Mouse (Mus musculus): ENCODE measurements around the gene Gphb5. TPM values are rescaled to one million over a fixed set of nuclear protein-coding genes. Genes with fewer than 3 reads are reported as not detected.
"Not testable (repeated sequence)": the region's sequence is repeated elsewhere in the genome, so short reads cannot be mapped to it uniquely, and the experiment has no call there.

Gene Gphb5
- polyA plus RNA-seq, 1 experiment = not detected

- no peaks in the 10 kb centered on the region for H3K27me3 ChIP-seq (ENCODE audit: control insufficient read depth, insufficient read depth, low read length)
- 0 out of 2 replicates have a peak, but pooled peaks cover 3% of the 10 kb centered on the region for H3K4me1 ChIP-seq (ENCODE audit: control insufficient read depth, insufficient read depth, low read length)
- WGBS = 66% methylated on average over 14 of the region's 14 CpGs
- H3K4me3 ChIP-seq (replicated peaks; ENCODE audit: insufficient read depth, low read depth, low read length) = no peak overlapping the region
- no peak overlapping the region for H3K27ac ChIP-seq (ENCODE audit: insufficient read depth, low read length)
- no peak for TF ChIP-seq CTCF (IDR thresholded peaks at IDR 0.05; ENCODE audit: borderline replicate concordance, insufficient read depth, low read depth, low read length)
- DNase-seq = no peak
These were observed 33.4 kb upstream of the Gphb5 start for GRCm38 (mm10) chr12:75450011-75450410.

GRCm38 (mm10) chr12:75449475-75449966 lies 32.9 kb upstream of the Gphb5 start:
- WGBS = 65% methylated on average over 6 of the region's 6 CpGs

GRCm38 (mm10) chr12:75448921-75449320 lies 32.3 kb upstream of the Gphb5 start:
- H3K4me1 ChIP-seq (ENCODE audit: control insufficient read depth, insufficient read depth, low read length) = 0 out of 2 replicates have a peak, but pooled peaks cover 3% of the 10 kb centered on the region
- no peaks in the 10 kb centered on the region for H3K27me3 ChIP-seq (ENCODE audit: control insufficient read depth, insufficient read depth, low read length)
- H3K27ac ChIP-seq (ENCODE audit: insufficient read depth, low read length) = no peak overlapping the region
- DNase-seq = no peak
- H3K4me3 ChIP-seq (replicated peaks; ENCODE audit: insufficient read depth, low read depth, low read length) = no peak overlapping the region
- 32% methylated on average over 5 of the region's 5 CpGs for WGBS
- no peak for TF ChIP-seq POLR2A (IDR thresholded peaks at IDR 0.05; ENCODE audit: borderline replicate concordance, insufficient read depth, low read length)
- no peak for TF ChIP-seq CTCF (IDR thresholded peaks at IDR 0.05; ENCODE audit: borderline replicate concordance, insufficient read depth, low read depth, low read length)

More at GRCm38 (mm10) chr12:75449475-75449966, 32.9 kb upstream of the Gphb5 start:
- 0 out of 2 replicates have a peak, but pooled peaks cover 3% of the 10 kb centered on the region for H3K4me1 ChIP-seq (ENCODE audit: control insufficient read depth, insufficient read depth, low read length)
- no peak for DNase-seq
- H3K27me3 ChIP-seq (ENCODE audit: control insufficient read depth, insufficient read depth, low read length) = no peaks in the 10 kb centered on the region
- no peak overlapping the region for H3K4me3 ChIP-seq (replicated peaks; ENCODE audit: insufficient read depth, low read depth, low read length)
- no peak for TF ChIP-seq POLR2A (IDR thresholded peaks at IDR 0.05; ENCODE audit: borderline replicate concordance, insufficient read depth, low read length)
- peak; percentile 31; the same call in 1 of the 2 replicates for TF ChIP-seq CTCF (IDR thresholded peaks at IDR 0.05; ENCODE audit: borderline replicate concordance, insufficient read depth, low read depth, low read length)
- H3K27ac ChIP-seq (ENCODE audit: insufficient read depth, low read length) = no peak overlapping the region

DNA sequence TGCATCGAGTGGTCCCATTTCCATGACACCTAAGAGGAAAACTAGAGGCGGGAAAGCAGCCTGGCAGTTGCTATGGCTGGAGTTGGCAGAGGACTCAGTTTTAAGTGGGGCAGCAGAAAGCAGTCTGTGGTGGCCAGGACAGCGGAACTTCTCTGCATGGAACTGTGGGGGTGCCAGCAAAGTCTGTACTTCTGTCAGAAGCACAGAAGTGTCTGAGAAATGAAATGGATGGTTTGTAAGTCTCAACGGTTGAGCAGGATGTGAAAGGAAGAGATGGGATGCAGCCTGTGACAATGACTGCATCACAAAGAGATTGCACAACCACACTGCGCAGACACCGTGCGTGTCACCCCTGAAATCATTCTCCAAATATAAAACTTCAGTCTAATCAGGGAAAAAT lies 29.7 kb upstream of the Gphb5 start:
- H3K4me3 ChIP-seq (replicated peaks; ENCODE audit: insufficient read depth, low read depth, low read length) = no peak overlapping the region
- 0 out of 2 replicates have a peak, but pooled peaks cover 3% of the 10 kb centered on the region for H3K4me1 ChIP-seq (ENCODE audit: control insufficient read depth, insufficient read depth, low read length)
- DNase-seq = peak in 1 of 2 experiments; percentile 20
- H3K27ac ChIP-seq (ENCODE audit: insufficient read depth, low read length) = no peak overlapping the region
- H3K27me3 ChIP-seq (ENCODE audit: control insufficient read depth, insufficient read depth, low read length) = no peaks in the 10 kb centered on the region
- WGBS = 54% methylated on average over 7 of the region's 7 CpGs
- no peak for TF ChIP-seq CTCF (IDR thresholded peaks at IDR 0.05; ENCODE audit: borderline replicate concordance, insufficient read depth, low read depth, low read length)
- no peak for TF ChIP-seq POLR2A (IDR thresholded peaks at IDR 0.05; ENCODE audit: borderline replicate concordance, insufficient read depth, low read length)

DNA sequence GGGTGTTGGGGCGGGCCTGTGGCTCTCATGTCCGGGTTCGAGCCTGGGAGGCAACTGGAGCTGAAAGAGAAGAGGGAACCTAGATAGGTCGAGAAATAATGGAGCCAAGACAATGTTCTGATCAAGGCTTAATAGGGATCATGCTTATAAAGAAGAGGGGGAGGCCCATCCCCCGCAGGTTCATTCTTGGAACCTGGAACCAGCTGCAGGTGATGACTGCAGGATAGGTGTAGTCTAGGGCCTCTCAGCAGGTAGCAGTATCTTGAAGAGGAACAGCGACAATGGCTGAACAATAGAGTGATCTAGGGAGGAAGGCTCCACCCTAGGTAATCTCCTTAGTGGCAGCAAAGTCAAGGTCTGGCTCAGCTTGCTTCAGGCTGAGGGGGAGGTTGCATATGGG lies 15.8 kb upstream of the Gphb5 start:
- 79% methylated on average over 6 of the region's 6 CpGs for WGBS
- H3K27me3 ChIP-seq (ENCODE audit: control insufficient read depth, insufficient read depth, low read length); H3K4me3 ChIP-seq (replicated peaks; ENCODE audit: insufficient read depth, low read depth, low read length); H3K27ac ChIP-seq (ENCODE audit: insufficient read depth, low read length); DNase-seq; H3K4me1 ChIP-seq (ENCODE audit: control insufficient read depth, insufficient read depth, low read length): not testable (repeated sequence)

DNA sequence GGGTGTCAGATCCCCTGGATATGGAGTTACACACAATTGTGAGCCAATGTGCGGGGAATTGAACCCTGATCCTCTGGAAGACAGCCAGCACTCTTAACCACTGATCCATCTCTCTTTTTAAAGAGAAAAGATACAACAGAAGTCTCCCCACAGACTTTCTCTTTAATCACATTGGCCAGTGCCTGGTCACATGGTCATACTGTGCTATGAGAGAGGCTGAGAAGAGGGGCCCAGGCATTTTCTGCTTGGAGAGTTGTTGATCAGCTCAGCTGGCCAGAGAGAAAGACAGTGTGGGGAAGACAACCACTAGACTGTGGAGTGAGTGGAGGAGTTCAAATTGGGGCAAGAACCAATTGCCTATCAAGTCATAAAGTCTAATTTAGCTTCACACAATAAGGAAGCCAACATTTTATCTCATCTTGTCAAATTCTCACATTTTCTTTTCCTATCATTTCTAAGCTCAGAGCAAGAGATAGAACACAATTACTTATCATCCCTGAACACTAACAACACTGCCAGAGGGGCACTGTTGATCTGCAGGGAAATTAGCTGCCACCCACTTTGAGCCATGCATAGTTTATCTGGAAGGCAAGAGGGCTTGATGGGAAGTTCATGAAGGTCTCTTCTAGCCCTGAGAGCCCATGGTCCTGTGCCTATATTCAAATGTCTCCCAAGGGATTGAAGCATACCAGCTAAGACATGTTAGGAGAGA lies 13.3 kb upstream of the Gphb5 start:
- 76% methylated on average over 1 of the region's 1 CpGs for WGBS
- H3K27me3 ChIP-seq (ENCODE audit: control insufficient read depth, insufficient read depth, low read length) = no peaks in the 10 kb centered on the region
- H3K4me3 ChIP-seq (replicated peaks; ENCODE audit: insufficient read depth, low read depth, low read length) = no peak overlapping the region
- no peak for DNase-seq
- no peaks in the 10 kb centered on the region for H3K4me1 ChIP-seq (ENCODE audit: control insufficient read depth, insufficient read depth, low read length)
- no peak for TF ChIP-seq CTCF (IDR thresholded peaks at IDR 0.05; ENCODE audit: borderline replicate concordance, insufficient read depth, low read depth, low read length)
- TF ChIP-seq POLR2A (IDR thresholded peaks at IDR 0.05; ENCODE audit: borderline replicate concordance, insufficient read depth, low read length) = no peak
- no peak overlapping the region for H3K27ac ChIP-seq (ENCODE audit: insufficient read depth, low read length)

GRCm38 (mm10) chr12:75428719-75429118 lies 12.1 kb upstream of the Gphb5 start:
- no peak overlapping the region for H3K4me3 ChIP-seq (replicated peaks; ENCODE audit: insufficient read depth, low read depth, low read length)
- H3K27ac ChIP-seq (ENCODE audit: insufficient read depth, low read length) = no peak overlapping the region
- no peaks in the 10 kb centered on the region for H3K27me3 ChIP-seq (ENCODE audit: control insufficient read depth, insufficient read depth, low read length)
- H3K4me1 ChIP-seq (ENCODE audit: control insufficient read depth, insufficient read depth, low read length) = no peaks in the 10 kb centered on the region
- DNase-seq = no peak
- TF ChIP-seq POLR2A (IDR thresholded peaks at IDR 0.05; ENCODE audit: borderline replicate concordance, insufficient read depth, low read length) (no peak), CTCF (IDR thresholded peaks at IDR 0.05; ENCODE audit: borderline replicate concordance, insufficient read depth, low read depth, low read length) (no peak)
- WGBS = 87% methylated on average over 6 of the region's 6 CpGs

- H3K27ac ChIP-seq (ENCODE audit: insufficient read depth, low read length) = no peak overlapping the region
- H3K4me3 ChIP-seq (replicated peaks; ENCODE audit: insufficient read depth, low read depth, low read length) = no peak overlapping the region
- WGBS = 75% methylated on average over 7 of the region's 7 CpGs
- TF ChIP-seq POLR2A (IDR thresholded peaks at IDR 0.05; ENCODE audit: borderline replicate concordance, insufficient read depth, low read length) (no peak), CTCF (IDR thresholded peaks at IDR 0.05; ENCODE audit: borderline replicate concordance, insufficient read depth, low read depth, low read length) (no peak)
- DNase-seq = no peak
- H3K4me1 ChIP-seq (ENCODE audit: control insufficient read depth, insufficient read depth, low read length) = no peaks in the 10 kb centered on the region
- no peaks in the 10 kb centered on the region for H3K27me3 ChIP-seq (ENCODE audit: control insufficient read depth, insufficient read depth, low read length)
These were observed 9.3 kb upstream of the Gphb5 start for GRCm38 (mm10) chr12:75425882-75426281.
